Mouse (Mus musculus): ENCODE measurements around the gene Ptch2. TPM values are rescaled to one million over a fixed set of nuclear protein-coding genes. Genes with fewer than 3 reads are reported as not detected.

The Ptch2 gene
- total RNA-seq, 2 experiments from 2014 or later = 2.5 to 3.2 TPM

- no peak for DNase-seq (ENCODE audit: low spot score in 2 of 2)
Observed at GRCm38 (mm10) chr4:117149291-117150211, 53.7 kb downstream of the Ptch2 start.

- DNase-seq (ENCODE audit: low spot score in 2 of 2) = no peak
Observed at GRCm38 (mm10) chr4:117150212-117150733, 54.4 kb downstream of the Ptch2 start.

- no peak for DNase-seq (ENCODE audit: low spot score in 2 of 2)
Observed at GRCm38 (mm10) chr4:117151416-117151815, 55.5 kb downstream of the Ptch2 start.

GRCm38 (mm10) chr4:117152714-117153113 is 56.8 kb downstream of the Ptch2 start:
- no peak for DNase-seq (ENCODE audit: low spot score in 2 of 2)

GRCm38 (mm10) chr4:117155020-117155791 is 59.3 kb downstream of the Ptch2 start:
- no peak for DNase-seq (ENCODE audit: low spot score in 2 of 2)

GRCm38 (mm10) chr4:117155792-117156355 is 60.0 kb downstream of the Ptch2 start, which contains the start of gene Rps8:
TSS of gene Rps8 (minus strand) at chr4:117156243.
- DNase-seq (ENCODE audit: low spot score in 2 of 2) = peak; percentile 80 to 85

- no peak for DNase-seq (ENCODE audit: low spot score in 2 of 2)
Observed at GRCm38 (mm10) chr4:117156372-117156771, 60.5 kb downstream of the Ptch2 start.

- no peak for DNase-seq (ENCODE audit: low spot score in 2 of 2)
Observed at GRCm38 (mm10) chr4:117159666-117160065, 63.8 kb downstream of the Ptch2 start.

- DNase-seq (ENCODE audit: low spot score in 2 of 2) = no peak
Observed at GRCm38 (mm10) chr4:117161183-117161582, 65.3 kb downstream of the Ptch2 start.

Small RNA genes lying within 50 kb of the gene (microRNA-seq; reads per million reads assigned to microRNA genes)
- gene Gm22398 = 0 reads per million in 2 experiments

Other genes with a start within 250 kb of the Ptch2 start
- gene Zswim5, start 218.7 kb upstream of the Ptch2 start, total RNA-seq (2021) = 10 to 100 TPM; 12.2 to 14.0 TPM
- gene Urod, start 101.7 kb upstream of the Ptch2 start, total RNA-seq (2021) = 10 to 100 TPM; 42.4 to 45.4 TPM
- 10 to 100 TPM; 44.3 to 52.2 TPM for gene Hectd3, start 100.8 kb upstream of the Ptch2 start, total RNA-seq (2021)
- gene Eif2b3, start 76.7 kb upstream of the Ptch2 start, total RNA-seq (2021) = 10 to 100 TPM; 26.1 to 27.0 TPM
- 10 to 100 TPM in 1 of 2 experiments, 1 to 10 TPM in 1; 6.7 to 11.2 TPM for gene Btbd19, start 29.6 kb downstream of the Ptch2 start, total RNA-seq (2021)
- gene Tctex1d4, start 30.7 kb downstream of the Ptch2 start, total RNA-seq (2021) = 1 to 10 TPM; 1.1 to 1.5 TPM
- 10 to 100 TPM; 16.3 to 16.9 TPM for gene Plk3, start 37.9 kb downstream of the Ptch2 start, total RNA-seq (2021)
- 100 to 1,000 TPM; 556 to 596 TPM for gene Rps8, start 60.2 kb downstream of the Ptch2 start, total RNA-seq (2021)
- 1 to 10 TPM; 2.5 to 2.8 TPM for gene Kif2c, start 86.6 kb downstream of the Ptch2 start, total RNA-seq (2021)
- 1 to 10 TPM; 5.0 to 6.2 TPM for gene Tmem53, start 155.9 kb downstream of the Ptch2 start, total RNA-seq (2021)
- 1 to 10 TPM; 2.3 to 3.7 TPM for gene Armh1, start 156.1 kb downstream of the Ptch2 start, total RNA-seq (2021)

Data from layer of hippocampus, postnatal 10 days (tissue).